Mouse (Mus musculus): ENCODE data around the gene Mast2. TPM values are rescaled to one million over a fixed set of nuclear protein-coding genes. Genes with fewer than 3 reads are reported as not detected.

The Mast2 gene
- total RNA-seq (2017): 3.7 to 11.7 TPM (median 7.4 TPM) in 3 replicates

DNA sequence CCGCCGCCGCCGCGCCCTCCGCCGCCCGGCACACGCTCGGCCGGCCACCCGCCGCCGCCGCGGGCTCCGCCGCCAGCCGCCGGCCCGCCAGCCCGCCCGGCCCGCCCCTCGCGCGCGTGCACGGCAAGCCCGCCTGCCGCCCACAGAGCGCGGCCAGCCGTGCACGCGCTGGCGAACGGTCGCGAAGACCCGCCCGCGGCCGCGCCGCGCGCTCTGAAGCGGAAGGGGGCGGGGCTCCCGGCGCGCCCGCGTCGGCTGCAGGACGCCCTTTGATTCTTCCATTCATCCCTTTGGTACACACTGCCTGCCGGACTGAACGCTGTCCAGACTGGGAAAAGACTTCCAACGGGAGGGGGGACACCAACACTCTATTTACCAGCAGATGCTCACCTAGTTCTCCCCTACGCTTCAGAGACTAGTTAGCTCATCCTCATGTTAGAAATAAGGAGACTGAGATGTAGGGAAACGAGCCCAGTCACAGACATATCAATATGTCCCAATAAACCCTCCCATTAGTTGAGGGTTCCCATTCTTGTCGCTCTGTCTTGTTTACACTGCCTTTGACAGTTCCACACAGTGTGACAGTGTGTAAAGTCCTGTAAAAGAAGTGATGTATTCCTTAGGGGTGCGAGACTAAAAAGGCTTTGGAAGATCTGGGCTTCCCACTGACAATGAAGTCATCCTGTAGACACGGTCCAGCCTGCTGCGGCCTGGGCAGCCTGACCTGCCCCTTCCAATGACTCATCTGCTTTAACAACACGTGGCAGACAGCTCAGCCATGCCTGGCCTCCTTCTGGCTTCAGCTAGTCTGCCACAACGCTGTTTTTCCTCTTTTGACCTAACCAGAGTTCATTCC is at the start of gene Mast2:
Gene Mast2, minus strand, starts transcription at position 58 of the 856 bp plus-strand sequence.
- peak; percentile 59 for ATAC-seq (replicated peaks; ENCODE audit: insufficient number of reproducible peaks, low FRiP score, low TSS enrichment, poor library complexity, severe bottlenecking)

DNA sequence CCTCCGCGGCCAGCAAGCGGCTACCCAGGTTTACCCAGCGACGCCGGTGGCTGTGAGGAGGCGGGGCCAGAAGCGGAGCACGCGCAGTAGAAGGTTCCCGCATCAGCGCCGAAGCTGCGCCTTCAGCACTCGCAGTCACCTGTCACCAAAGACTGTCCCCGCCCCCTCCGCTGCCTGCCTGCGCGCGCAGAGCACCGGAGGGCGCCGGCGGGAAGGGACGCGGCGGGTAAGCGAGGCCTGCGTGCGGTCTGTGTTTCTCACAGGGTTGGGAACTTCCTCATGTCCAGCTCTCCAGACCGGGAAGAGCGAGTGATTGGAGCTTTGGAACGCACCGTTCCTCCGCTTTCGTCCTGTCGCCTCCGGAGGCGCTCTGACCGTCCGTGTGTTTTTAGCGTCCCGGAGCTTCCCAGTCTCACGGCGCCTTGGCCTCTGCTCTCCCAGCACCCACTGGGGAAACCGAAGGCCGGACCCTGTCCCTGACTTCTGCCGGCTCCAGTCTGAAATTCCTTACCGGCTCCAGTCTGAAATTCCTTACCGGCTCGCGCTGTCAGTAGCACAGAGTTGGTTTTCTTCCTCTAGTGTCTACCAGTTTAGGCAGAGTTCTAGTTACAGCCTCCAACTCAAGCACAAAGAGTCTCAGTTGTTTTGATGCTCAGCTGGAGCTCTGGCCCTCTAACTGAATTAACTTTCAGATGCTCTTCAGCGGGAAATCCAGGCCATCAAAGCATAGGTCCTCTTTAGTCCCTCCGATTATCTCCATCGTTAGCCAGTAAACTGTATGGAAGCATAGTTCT is 43.6 kb upstream of the Mast2 start, which contains the start of gene Ipp:
Gene Ipp, plus strand, starts transcription at position 125 of the 794 bp plus-strand sequence.
- ATAC-seq (replicated peaks; ENCODE audit: insufficient number of reproducible peaks, low FRiP score, low TSS enrichment, poor library complexity, severe bottlenecking): peak; percentile 97

DNA sequence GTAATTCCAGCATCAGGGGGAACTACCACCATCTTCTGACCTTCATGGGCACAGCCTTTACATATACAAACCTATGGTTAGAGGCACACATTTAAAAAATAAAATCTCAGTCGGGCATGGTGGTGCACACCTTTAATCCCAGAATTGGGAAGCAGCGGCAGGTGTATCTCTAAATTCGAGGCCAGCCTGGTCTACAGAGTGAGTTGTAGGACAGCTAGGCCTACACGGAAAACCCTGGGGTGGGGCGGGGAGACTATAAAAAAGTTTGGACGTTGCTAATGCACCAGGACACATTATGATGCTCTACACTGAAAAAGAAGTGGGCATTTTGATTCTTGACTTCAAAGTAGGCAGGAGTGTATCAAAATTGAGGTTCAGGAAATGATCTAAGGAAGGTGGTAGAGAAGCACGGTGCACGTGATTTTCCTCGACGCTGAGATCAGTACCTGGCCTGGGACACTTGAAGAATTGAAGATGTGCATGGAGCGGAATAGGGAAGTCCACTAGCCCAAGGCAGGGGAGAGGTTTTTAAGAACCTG is 43.0 kb upstream of the Mast2 start:
- ATAC-seq (replicated peaks; ENCODE audit: insufficient number of reproducible peaks, low FRiP score, low TSS enrichment, poor library complexity, severe bottlenecking): no peak; the same call in 1 of the 2 replicates

DNA sequence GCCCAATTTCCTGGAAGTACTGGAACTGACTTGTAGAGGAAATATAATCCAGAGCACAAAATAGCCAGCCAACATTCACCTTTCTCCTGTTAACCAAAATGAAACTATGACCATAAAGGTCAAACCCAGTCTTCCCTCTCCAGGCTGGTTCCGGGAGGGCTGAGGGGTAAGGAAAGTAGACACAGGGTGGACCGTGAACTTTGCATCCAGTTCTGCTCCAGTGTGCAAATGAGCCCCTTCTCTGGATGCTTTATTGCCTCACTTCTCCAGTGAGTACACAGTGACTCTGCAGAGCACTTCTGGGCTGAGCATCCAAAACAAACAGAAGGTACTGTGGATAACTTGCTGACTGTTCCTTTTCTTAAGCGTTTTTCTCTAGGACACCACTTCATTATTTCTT is 36.0 kb upstream of the Mast2 start:
- no peak for ATAC-seq (replicated peaks; ENCODE audit: insufficient number of reproducible peaks, low FRiP score, low TSS enrichment, poor library complexity, severe bottlenecking)

DNA sequence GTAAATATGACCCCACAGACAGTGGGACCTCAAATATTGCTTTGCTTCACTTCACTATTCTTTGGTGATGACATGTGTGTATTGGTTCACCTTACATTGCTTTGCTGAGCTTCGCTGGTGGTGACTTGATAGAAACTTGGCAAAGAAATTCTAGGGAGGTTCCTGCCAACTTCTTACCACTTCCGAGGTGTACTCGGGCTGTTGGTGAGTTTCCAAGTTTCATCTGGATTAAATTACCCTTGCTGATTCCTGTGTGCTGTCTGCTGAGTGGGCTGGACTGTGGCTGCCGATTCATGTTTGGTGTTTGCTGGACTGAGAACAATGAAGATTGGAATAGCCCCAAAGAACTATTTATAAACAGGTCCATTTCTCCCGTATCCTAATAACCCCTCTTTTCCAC is 29.7 kb upstream of the Mast2 start:
- no peak for ATAC-seq (replicated peaks; ENCODE audit: insufficient number of reproducible peaks, low FRiP score, low TSS enrichment, poor library complexity, severe bottlenecking)

DNA sequence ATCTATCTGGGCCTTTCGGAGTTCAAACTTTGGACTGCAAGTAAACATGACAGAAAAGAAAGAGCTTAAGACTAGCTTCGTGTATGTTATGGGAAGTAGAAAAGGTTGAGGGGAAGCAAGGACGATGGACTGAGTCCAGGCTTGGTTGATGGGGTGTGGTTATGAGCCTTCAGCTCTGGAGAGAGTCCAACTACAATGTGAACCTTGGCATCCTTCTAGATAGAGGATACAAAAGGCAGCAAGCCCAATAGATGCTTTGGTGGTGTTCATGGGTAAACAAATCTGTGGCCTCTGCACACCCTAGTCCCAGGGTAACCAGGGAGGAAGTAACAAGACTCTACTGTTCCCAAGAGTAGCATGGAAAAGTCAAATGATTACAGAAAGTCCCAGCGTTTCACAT is 28.5 kb upstream of the Mast2 start:
- ATAC-seq (replicated peaks; ENCODE audit: insufficient number of reproducible peaks, low FRiP score, low TSS enrichment, poor library complexity, severe bottlenecking): no peak

DNA sequence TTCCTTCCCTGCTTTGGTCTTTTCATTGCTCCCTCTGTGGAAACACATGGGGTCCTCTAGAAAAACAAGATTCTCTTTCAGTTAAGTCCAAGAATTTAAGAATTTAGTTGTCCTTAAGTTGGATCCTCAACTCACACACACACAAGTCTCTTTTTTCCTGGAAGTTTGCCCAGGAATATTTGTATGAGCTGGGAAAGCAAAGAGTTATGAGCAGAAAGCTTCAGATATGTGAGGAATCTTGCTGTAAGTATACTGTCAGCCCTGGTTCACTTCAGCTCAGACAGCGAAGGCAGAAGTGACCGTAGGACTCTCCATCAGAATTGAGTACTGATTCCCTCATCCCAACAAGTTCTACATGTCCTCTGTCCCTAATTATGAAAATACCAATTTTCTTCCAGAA is 27.9 kb upstream of the Mast2 start:
- ATAC-seq (replicated peaks; ENCODE audit: insufficient number of reproducible peaks, low FRiP score, low TSS enrichment, poor library complexity, severe bottlenecking): no peak

DNA sequence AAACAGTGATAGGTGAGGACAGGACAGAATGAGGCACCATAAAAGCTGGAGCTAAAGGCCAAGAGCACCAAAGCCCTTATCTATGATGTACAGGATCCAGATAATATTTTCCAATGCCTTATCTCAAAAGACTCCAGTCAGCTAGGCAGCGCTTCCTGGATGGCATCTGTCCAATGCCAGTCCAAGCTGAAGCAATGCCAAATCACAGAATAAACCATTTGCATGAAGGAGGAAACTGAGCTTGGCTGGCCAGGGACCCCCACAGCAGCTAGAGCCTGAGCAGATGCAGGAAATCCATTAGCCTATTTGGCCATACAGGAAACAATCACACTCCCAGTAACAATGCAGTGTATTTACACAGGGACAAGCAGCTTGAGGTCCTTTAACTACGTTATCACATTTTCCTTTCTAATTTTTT is 27.1 kb upstream of the Mast2 start:
- ATAC-seq (replicated peaks; ENCODE audit: insufficient number of reproducible peaks, low FRiP score, low TSS enrichment, poor library complexity, severe bottlenecking): no peak

DNA sequence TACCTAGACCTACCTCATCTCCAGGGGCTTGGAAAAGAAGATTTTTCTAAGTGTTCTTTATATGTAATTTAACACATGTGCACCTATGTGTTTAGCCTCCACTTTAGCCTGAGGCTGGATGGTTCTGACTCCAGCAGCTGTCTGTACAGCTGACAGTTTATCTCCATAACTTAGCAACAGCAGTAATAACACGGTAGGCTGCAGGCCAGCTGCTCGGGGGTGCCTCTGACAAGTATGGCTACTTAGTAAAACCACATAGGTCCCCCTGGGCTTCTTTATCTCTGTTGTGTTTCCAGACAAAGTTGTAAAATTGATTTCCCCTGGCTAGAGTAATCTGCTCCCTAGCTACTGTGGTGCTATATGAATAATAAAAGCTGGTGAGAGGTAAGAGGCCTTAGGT is 19.5 kb upstream of the Mast2 start:
- ATAC-seq (replicated peaks; ENCODE audit: insufficient number of reproducible peaks, low FRiP score, low TSS enrichment, poor library complexity, severe bottlenecking): no peak

DNA sequence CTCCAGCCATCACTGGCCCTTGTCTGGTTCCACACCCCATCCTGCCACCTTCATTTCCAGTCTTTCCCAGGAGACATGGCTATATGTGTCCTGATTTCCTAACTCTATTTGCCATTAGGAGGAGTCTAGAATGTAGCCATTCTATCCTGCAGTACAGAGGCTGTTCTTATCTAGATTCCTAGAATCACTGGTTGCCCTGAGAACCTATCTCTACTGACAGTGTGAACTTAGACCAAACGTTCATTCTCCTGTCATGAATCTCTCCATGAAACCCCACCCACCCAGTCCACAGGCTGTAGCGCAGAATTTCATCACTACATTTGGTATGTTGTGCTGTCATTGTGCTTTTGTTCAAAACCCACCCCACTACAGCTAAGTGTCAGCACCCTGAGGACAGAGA is 17.3 kb upstream of the Mast2 start:
- ATAC-seq (replicated peaks; ENCODE audit: insufficient number of reproducible peaks, low FRiP score, low TSS enrichment, poor library complexity, severe bottlenecking): no peak

DNA sequence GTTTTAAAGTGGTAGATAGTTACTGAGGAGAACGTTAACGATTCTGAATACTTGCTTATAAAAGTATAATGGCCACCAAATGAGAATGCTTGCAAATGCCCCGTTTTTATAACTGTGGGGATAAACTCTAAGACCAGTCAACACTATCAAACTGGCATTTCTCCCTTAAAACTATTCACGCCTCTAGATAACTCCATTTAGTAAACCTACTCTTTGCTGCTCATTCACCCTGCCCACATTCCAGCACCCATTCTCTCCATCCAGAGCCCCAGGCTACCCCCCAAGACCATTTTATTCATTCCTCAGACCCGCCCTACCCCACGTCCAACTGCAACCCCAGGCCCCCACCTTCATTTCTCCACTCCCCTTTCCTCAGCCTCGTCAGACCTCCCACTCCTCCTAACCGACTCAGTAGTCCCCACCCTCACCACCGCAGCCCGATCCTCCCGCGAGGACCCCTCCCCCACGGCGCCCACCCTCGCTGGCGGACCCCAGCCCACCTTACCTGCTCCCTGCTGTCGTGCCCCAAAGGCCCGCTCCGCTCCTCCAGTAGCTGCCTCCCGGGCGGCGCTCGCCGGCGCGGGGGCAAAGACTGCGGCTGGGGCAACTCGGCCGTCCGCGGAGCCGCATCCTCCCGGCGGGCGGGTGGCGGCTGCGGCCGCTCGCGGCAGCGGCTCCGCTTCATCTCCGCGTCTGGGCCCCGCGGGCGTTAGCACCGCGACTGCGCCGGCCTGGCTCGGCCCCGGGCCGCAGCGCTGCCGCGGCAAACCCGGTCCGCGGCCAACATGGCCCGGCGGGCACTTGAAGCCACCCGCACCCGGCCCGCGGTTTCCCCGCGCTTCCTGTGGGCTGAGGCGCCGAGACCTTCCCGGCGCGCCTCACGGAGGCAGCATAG is 505 bp downstream of the Mast2 start:
- ATAC-seq (replicated peaks; ENCODE audit: insufficient number of reproducible peaks, low FRiP score, low TSS enrichment, poor library complexity, severe bottlenecking): no peak; the same call in 1 of the 2 replicates

DNA sequence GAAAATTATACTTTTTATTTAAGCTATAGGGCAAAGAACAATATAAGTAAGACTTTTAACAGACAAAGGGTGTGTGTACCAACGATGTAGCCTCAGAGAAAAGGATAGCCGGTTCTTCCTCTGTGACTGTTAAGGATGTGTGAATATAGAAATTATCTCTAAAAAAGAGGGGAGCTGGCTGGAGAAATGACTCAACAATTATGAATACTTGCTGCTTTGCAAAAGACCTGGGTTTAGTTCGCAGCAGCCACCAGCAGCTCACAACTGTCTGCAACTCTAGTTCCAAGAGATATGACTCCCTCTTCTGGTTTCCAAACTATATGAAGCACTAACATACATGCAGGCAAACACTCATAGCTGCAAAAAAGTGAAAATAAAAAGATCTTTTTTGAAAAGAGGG is 2.0 kb downstream of the Mast2 start:
- ATAC-seq (replicated peaks; ENCODE audit: insufficient number of reproducible peaks, low FRiP score, low TSS enrichment, poor library complexity, severe bottlenecking): no peak

DNA sequence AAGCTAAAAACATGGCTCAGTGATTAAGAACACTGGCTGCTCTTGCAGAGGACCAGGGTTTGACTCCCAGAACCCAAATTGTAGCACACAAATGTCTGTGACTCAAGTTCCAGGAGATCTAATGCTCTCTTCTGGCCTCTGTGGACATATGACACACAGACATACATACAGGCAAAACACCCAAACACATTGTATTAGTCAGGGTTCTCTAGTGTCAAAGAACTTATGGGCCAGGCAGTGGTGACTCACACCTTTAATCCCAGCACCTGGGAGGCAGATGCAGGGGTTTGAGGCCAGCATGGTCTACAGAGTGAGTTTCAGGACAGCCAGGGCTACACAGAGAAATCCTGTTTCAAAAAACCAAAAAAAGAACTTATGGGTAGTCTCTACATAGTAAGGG is 12.4 kb downstream of the Mast2 start:
- no peak for ATAC-seq (replicated peaks; ENCODE audit: insufficient number of reproducible peaks, low FRiP score, low TSS enrichment, poor library complexity, severe bottlenecking)

DNA sequence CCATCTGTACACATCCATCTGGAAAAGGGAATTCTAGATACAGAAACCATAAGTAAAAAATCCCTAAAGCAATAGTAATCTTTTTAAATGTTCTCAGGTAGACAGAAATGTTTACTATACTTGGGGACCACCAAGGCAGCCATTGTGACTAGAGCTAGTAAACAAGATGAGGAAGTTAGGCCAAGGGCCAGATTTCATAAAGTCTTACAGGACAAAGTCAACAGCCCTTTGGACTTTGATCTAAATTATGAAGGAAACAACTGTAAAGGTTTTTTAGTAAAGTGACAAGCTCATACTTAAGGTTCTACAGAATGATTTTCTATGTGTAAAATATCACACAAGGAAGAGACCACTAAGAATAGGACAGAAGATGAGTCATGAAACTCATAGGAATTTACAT is 14.0 kb downstream of the Mast2 start:
- ATAC-seq (replicated peaks; ENCODE audit: insufficient number of reproducible peaks, low FRiP score, low TSS enrichment, poor library complexity, severe bottlenecking): no peak

DNA sequence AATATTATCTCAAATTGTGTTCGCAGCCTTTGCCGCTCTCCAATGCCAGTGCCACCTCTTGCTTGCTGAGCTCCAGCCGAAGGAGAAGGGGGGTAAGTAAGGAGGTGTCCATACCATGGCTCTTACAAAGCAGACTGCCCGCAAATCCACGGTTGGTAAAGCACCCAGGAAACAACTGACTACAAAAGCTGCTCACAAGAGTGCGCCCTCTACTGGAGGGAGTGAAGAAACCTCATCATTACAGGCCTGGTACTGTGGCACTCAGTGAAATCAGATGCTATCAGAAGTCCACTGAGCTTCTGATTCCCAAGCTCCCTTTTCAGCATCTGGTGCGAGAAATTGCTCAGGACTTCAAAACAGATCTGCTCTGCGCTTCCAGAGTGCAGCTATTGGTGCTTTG is 15.3 kb downstream of the Mast2 start:
- ATAC-seq (replicated peaks; ENCODE audit: insufficient number of reproducible peaks, low FRiP score, low TSS enrichment, poor library complexity, severe bottlenecking): no peak

DNA sequence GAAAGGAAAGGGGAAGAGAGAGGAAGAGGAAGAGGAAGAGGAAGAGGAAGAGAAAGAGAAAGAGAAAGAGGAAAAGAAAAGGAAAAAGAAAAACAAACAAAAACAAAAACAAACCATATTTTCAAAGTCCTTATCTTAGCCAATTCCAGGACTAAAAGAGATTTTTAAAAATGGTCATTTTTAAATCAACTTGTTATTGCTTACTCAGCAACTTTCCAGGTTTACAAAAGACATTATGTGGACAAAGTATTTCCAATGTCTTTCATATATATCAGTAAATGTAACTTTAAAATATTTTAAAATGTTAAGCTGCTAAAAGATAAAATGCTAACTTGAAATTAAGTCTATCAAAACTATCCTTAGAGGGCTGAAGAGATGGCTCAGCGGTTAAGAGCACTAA is 24.6 kb downstream of the Mast2 start:
- ATAC-seq (replicated peaks; ENCODE audit: insufficient number of reproducible peaks, low FRiP score, low TSS enrichment, poor library complexity, severe bottlenecking): no peak

DNA sequence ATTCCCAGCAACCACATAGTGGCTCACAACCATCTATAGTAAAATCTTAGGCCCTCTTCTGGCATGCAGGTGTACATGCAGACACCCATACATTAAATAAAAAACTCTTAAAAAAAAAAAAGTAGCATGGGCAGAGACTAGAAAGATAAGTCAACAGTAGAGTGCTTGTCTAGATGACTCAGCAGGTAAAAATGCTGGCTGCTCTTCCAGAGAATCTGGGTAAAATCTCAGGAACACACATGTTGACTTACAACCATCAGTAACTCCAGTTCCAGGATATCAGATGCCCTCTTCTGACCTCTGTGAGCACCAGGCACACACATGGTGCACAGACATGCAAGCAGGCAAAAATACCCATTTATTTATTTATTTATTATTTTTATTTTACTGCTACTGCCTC is 25.4 kb downstream of the Mast2 start:
- no peak for ATAC-seq (replicated peaks; ENCODE audit: insufficient number of reproducible peaks, low FRiP score, low TSS enrichment, poor library complexity, severe bottlenecking)

DNA sequence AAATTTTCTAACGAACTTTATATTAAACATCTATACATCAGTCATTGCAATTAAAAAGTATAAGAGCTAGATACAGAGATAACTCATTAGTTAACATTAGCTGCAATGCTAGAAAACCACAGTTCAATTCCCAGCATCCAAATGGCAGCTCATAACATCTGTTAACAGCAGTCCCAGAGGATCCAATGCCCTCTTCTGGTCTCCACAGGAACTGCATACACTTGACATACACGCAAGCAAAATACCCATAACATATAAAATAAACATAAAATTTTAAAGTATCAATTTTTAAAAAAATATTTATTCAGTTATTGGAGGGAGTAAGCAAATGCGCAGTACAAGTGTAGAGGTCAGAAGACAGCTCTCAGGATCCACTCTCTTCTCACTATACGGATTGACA is 28.4 kb downstream of the Mast2 start:
- no peak for ATAC-seq (replicated peaks; ENCODE audit: insufficient number of reproducible peaks, low FRiP score, low TSS enrichment, poor library complexity, severe bottlenecking)

DNA sequence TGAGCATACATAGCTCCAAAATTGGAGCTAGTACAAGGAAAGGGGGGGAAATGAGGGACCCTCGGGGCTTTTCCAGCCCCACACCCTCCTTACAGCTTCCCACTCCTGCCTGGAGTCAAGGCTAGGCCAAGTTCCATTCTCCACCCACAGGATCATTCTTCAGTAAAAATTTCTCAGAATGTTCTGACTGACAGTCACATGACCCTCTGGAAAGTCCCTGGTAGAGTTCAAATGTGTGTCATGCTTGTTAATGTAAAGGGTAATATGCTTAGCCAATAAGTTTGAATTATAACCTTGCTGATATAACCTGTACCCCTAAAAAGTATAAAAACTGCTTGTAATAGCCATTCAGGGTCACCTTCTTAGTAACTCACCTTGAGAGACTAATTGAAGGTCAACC is 41.8 kb downstream of the Mast2 start:
- ATAC-seq (replicated peaks; ENCODE audit: insufficient number of reproducible peaks, low FRiP score, low TSS enrichment, poor library complexity, severe bottlenecking): no peak
